Mouse (Mus musculus) ES-E14 (cell line): ENCODE results near the gene Acss2.

ENCODE experiments used
- CHD2 ChIP-seq: IDR thresholded peaks from 2 replicates; pipeline ENCODE4 v1.6.1; 2014; ENCODE audit warnings: mild to moderate bottlenecking, low read depth, low read length, inconsistent platforms
- MAFK ChIP-seq: IDR thresholded peaks from 2 replicates; pipeline ENCODE4 v1.6.1; 2014; ENCODE audit warnings: mild to moderate bottlenecking, low read depth, low read length, inconsistent platforms; ENCODE audit not compliant: insufficient read depth
- ZC3H11A ChIP-seq: IDR thresholded peaks from 2 replicates; pipeline ENCODE4 v1.6.1; 2012; ENCODE audit warnings: low read depth, mild to moderate bottlenecking, inconsistent platforms, low read length, borderline replicate concordance

- no peak for TF ChIP-seq CHD2
- TF ChIP-seq MAFK = no peak
- no peak for TF ChIP-seq ZC3H11A
Observed at GRCm38 (mm10) chr2:155624730-155625129, 107.0 kb downstream of the Acss2 start.
